Mouse (Mus musculus) heart, adult 2 months (tissue): Measurements from ENCODE around the gene Atp13a5.

ENCODE experiments used
- CTCF ChIP-seq: fragments of 200-600 bp; IDR thresholded peaks from 2 replicates; pipeline ENCODE4 v1.8.1; 2022; ENCODE audit warnings: antibody characterized with exemption, mild to moderate bottlenecking, moderate library complexity
- EP300 ChIP-seq: fragments of 200-500 bp; IDR thresholded peaks from 2 replicates; pipeline ENCODE4 v1.6.1; 2011; ENCODE audit warnings: low read depth, low read length, control low read depth; ENCODE audit not compliant: insufficient read depth
- POLR2A ChIP-seq: fragments of 200-500 bp; IDR thresholded peaks from 2 replicates; pipeline ENCODE4 v1.6.1; 2011; ENCODE audit warnings: mild to moderate bottlenecking, low read depth, low read length, control low read depth; ENCODE audit not compliant: insufficient read depth

DNA sequence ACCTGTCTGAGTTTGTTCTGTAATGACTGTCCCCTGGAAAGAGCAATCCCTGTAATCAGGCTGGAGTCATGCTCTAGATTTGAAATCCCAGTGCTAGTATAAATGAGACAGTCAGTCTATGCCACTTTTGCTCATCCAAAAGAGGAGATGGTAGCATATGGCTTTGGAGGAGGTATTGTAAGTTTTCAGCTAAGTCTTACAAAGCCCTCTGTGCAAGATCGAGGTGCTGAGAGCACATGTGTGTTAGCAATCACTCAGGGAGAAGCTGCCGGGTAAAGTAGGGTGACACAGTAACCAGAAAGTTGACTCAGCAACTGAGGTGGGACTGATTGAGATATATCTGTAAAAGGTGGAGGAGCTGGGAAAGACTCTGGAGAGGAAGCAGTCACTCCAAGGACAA is 49.3 kb downstream of the Atp13a5 start:
- TF ChIP-seq CTCF (no peak), POLR2A (no peak), EP300 (no peak)
